Mouse (Mus musculus) heart, postnatal 0 days (tissue): ENCODE measurements around the gene Hmgn3. TPM values are rescaled to one million over a fixed set of nuclear protein-coding genes. Genes with fewer than 3 reads are reported as not detected.

Source experiments
- ATAC-seq: fragments of 200-750 bp; cut with Nextera tagmentation; 2 replicates; pipeline ENCODE4 v1.8.0; 2017; ENCODE audit warnings: low read depth, moderate number of reproducible peaks, moderate library complexity; ENCODE audit not compliant: insufficient read depth
- DNase-seq: peaks from one replicate; pipeline ENCODE4 v3.0.0-alpha.2; 2016; ENCODE audit warnings: low spot score
- H3K27ac ChIP-seq: fragments of 300-500 bp; sonication (generic); 2 replicates; pipeline ENCODE4 v1.5.1; 2014; ENCODE audit warnings: low read depth, mild to moderate bottlenecking
- H3K27me3 ChIP-seq: fragments of 300-500 bp; sonication (generic); 2 replicates; pipeline ENCODE4 v1.6.1; 2014; ENCODE audit warnings: low read length, mixed read lengths; ENCODE audit not compliant: control insufficient read depth, insufficient read depth
- H3K36me3 ChIP-seq: fragments of 300-500 bp; sonication (generic); replicated peaks from 2 replicates; pipeline ENCODE4 v1.6.1; 2014; ENCODE audit warnings: low read length, mixed read lengths; ENCODE audit not compliant: control insufficient read depth, insufficient read depth
- H3K4me1 ChIP-seq: fragments of 300-500 bp; sonication (generic); 2 replicates; pipeline ENCODE4 v1.6.1; 2014; ENCODE audit warnings: antibody characterized with exemption; ENCODE audit not compliant: control insufficient read depth, insufficient read depth
- H3K4me2 ChIP-seq: fragments of 300-500 bp; sonication (generic); 2 replicates; pipeline ENCODE4 v1.6.1; 2014; ENCODE audit warnings: low read depth, mild to moderate bottlenecking, low read length, moderate library complexity
- H3K4me3 ChIP-seq: fragments of 300-500 bp; sonication (generic); 2 replicates; pipeline ENCODE4 v1.5.1; 2014; ENCODE audit warnings: low read depth, low read length
- H3K9ac ChIP-seq: fragments of 300-500 bp; sonication (generic); replicated peaks from 2 replicates; pipeline ENCODE4 v1.6.1; 2014; ENCODE audit warnings: low read depth, low read length, mixed read lengths
- H3K9me3 ChIP-seq: fragments of 300-500 bp; sonication (generic); replicated peaks from 2 replicates; pipeline ENCODE4 v1.6.1; 2016; ENCODE audit warnings: low read length; ENCODE audit not compliant: control insufficient read depth
- CTCF ChIP-seq: IDR thresholded peaks from 2 replicates; pipeline ENCODE4 v1.5.1; 2016; ENCODE audit warnings: antibody characterized with exemption, control low read depth, low read depth
- EP300 ChIP-seq: IDR thresholded peaks from 2 replicates; pipeline ENCODE4 v1.6.1; 2016; ENCODE audit warnings: antibody characterized with exemption, low read depth
- WGBS: fragments of 180-500 bp; shearing (Covaris S2); extraction: QIAGEN DNeasy Blood & Tissue Kit; methylation state at CpG from one replicate; pipeline ENCODE4 v1.1.7; 2014; 5-methylcytosine and 5-hydroxymethylcytosine counted together
- polyA plus RNA-seq: library from polyadenylated mRNA; unstranded; fragments of >200 nt; fragmentation: Nextera tagmentation; extraction: Ambion mirVana; gene quantifications from 2 replicates; pipeline ENCODE4 v1.2.1, GENCODE M21; 2015
- total RNA-seq: library from RNA; depleted of rRNA; stranded (reverse); fragments of >200 nt; gene quantifications from 2 replicates; pipeline ENCODE4 v1.2.3, GENCODE M21; 2014; ENCODE audit warnings: low replicate concordance; rRNA removed

Gene Hmgn3
- total RNA-seq: 36.8 and 45.6 TPM in 2 replicates
- 89.6 and 96.9 TPM in 2 replicates for polyA plus RNA-seq

DNA sequence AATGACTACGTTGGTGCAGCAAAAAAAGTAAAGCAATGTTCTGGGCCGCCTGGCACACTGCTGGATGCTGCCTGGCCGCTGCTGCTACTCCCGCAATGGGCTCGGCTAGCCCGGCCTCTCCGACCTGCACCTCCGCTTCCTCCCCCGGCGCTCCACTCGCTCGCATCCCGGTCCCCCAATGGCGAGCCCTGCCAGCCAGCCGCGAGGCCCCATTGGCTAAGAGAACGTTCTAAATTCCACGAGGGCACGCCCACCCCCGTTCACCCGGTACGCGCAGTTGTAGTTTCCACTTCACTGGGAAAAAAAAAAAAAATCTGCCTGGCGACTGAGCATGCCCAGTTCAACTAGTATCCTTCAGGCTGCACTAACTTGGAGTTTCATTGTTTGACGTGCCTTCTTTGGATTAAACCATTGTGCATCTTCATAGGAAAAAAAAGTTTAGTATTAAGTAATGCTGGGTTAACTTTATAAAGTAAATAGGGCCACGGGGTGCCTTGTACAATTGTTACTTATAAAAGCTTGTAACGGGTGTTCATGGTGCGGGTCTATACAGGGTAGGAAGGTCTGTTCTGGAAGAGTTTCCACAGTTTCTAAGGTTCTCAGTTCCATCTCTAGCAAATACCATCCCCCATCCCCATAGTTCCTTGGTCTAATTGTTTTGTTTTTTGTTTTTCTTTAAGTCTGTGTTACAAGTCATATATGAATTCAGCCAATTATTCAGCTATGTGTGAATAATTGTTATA, at the start of gene Hmgn3:
TSS of gene Hmgn3 (minus strand) at position 240 of the 743 bp plus-strand sequence.
- H3K27me3 ChIP-seq: no peaks in the 10 kb centered on the region
- H3K36me3 ChIP-seq: no peaks in the 10 kb centered on the region
- H3K9ac ChIP-seq: peak within 1 kb of the TSS; percentile 51
- peak within 1 kb of the TSS; percentile 97 for H3K4me2 ChIP-seq
- ATAC-seq (peak; percentile 97), DNase-seq (peak; percentile 92)
- peaks cover 6% of the 10 kb centered on the region for H3K4me1 ChIP-seq
- peak within 1 kb of the TSS; percentile 61 for H3K4me3 ChIP-seq
- H3K27ac ChIP-seq: peak within 1 kb of the TSS; percentile 73
- 8% methylated on average over 28 of the region's 28 CpGs for WGBS
- no peak for TF ChIP-seq EP300
- no peak for TF ChIP-seq CTCF
- no peaks in the 10 kb centered on the region for H3K9me3 ChIP-seq

DNA sequence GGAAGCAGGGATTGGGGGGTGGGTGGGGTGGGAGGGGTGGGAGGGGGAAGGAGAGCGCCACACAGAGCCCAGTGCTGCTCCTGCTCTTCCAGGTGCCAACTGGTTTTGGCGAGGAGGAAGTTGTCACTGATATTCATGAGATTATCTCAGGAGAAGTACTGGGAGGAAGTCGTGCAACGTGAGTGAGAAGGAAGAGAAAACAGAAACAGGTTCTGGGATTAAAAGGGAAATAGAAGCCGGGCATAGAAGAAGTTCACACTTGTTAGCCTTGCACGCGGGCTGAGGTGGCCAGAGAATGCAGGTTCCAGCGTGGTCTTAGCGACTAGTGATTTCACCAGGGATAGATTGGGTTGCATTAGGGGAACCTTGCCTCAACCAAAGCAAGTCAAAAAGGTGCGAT, 49.3 kb upstream of the Hmgn3 start:
- H3K27me3 ChIP-seq: no peaks in the 10 kb centered on the region
- ATAC-seq (no peak), DNase-seq (no peak)
- 65% methylated on average over 10 of the region's 10 CpGs for WGBS
- no peak overlapping the region for H3K4me2 ChIP-seq
- no peak overlapping the region for H3K9ac ChIP-seq
- H3K27ac ChIP-seq: no peak overlapping the region
- no peaks in the 10 kb centered on the region for H3K36me3 ChIP-seq
- H3K4me1 ChIP-seq: no peaks in the 10 kb centered on the region
- H3K9me3 ChIP-seq: no peaks in the 10 kb centered on the region
- H3K4me3 ChIP-seq: no peak overlapping the region
- TF ChIP-seq CTCF (no peak), EP300 (no peak)

DNA sequence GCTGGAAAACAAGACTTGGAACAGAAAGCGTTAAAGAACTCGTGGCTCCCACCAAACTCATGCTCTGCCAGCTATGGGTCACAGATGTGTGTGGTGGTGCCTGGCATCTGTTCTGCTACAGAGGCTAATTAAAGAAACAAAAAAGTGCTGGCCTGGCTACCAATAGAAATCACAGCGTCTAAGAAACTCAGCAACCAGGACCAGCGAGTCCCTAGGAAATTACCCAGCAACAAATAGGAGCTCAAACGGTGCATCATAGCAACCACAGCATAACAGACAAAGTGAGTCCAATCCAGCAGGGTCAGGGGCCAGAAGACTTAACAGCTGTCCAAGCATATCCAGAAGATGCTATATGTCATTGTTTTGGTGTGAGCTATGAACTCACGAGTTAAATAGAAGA, 48.5 kb upstream of the Hmgn3 start:
- no peak overlapping the region for H3K27ac ChIP-seq
- H3K36me3 ChIP-seq: no peaks in the 10 kb centered on the region
- WGBS: 61% methylated on average over 6 of the region's 6 CpGs
- H3K4me2 ChIP-seq: no peak overlapping the region
- no peaks in the 10 kb centered on the region for H3K9me3 ChIP-seq
- no peaks in the 10 kb centered on the region for H3K4me1 ChIP-seq
- H3K9ac ChIP-seq: no peak overlapping the region
- TF ChIP-seq EP300: no peak
- no peak for TF ChIP-seq CTCF
- ATAC-seq (no peak), DNase-seq (no peak)
- no peak overlapping the region for H3K4me3 ChIP-seq
- H3K27me3 ChIP-seq: no peaks in the 10 kb centered on the region

DNA sequence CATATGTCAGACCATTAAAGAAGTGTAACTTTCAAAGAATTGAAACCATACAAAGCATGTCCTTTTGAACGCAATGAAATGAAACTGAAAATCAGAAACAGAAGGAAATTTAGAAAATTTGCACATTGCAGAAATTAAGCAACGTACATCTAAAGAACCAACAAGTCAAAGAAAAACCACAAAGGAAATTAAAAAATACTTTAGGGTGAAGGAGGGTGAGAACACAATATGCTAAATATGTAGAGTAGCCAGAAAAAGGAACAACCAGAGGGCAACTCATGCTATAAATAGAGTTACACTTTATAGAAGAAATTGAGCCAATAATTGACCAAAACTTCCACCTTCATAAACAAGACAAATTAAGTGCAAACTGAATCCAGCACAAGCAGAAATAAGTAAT, 41.3 kb upstream of the Hmgn3 start:
- H3K4me3 ChIP-seq: no peak overlapping the region
- H3K36me3 ChIP-seq: no peaks in the 10 kb centered on the region
- ATAC-seq (no peak), DNase-seq (no peak)
- no peaks in the 10 kb centered on the region for H3K9me3 ChIP-seq
- no peak for TF ChIP-seq CTCF
- TF ChIP-seq EP300: no peak
- no peak overlapping the region for H3K27ac ChIP-seq
- no peaks in the 10 kb centered on the region for H3K27me3 ChIP-seq
- 80% methylated on average over 2 of the region's 2 CpGs for WGBS
- no peaks in the 10 kb centered on the region for H3K4me1 ChIP-seq
- no peak overlapping the region for H3K9ac ChIP-seq
- no peak overlapping the region for H3K4me2 ChIP-seq

DNA sequence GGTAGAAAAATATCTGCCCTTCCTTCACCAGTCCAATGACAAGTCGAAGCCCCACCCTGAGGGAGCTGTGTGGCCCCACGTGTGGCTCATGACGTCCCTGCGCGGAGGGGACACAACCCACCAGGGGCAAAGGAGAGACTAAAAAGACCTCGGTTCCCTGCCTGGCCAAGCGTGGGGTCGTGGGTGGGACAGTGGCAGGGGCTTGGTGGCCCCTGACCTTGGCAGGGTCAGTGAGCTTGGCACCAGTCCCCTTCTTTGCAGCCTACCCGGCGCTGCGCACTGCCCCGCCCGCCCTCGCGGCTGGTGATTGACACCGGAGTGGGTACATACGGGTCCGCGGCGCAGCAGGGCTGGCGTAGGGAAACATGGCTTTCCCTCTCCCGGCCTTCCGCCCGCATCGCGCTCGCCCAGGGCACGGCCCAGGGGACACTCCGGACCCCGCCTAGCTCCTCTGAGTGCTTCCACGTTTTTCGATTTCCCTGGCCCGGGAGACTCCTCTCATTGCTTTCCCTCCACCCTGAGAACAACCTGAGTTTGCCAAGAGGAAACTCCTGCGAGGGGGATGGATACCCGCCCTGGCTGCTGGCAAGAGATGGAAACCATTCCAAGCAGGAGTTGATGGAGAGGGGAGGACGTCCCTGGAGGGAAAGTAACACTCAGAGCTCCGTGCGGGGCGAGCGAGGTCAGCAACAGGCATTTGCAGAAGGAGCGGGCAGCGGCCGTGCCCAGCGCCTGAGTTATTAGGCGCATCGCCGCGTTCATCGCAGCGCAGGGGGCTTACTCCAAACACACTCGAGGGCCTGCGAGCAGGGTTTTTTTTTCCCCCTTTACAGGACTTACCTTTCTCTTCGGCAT, 667 bp downstream of the Hmgn3 start:
- peak; percentile 80 for ATAC-seq
- Histone ChIP-seq H3K4me2 (peak overlapping the region; percentile 97), H3K36me3 (no peaks in the 10 kb centered on the region), H3K9me3 (peaks cover 4% of the 10 kb centered on the region; the same call in 1 of the 2 replicates), H3K4me3 (peak overlapping the region; percentile 61), H3K9ac (peak overlapping the region; percentile 51), H3K27me3 (no peaks in the 10 kb centered on the region), H3K4me1 (peaks cover 6% of the 10 kb centered on the region), H3K27ac (peak overlapping the region; percentile 73)
- 3% methylated on average over 53 of the region's 53 CpGs for WGBS
- DNase-seq: peak; percentile 66
- TF ChIP-seq CTCF (no peak), EP300 (no peak)
